Mouse (Mus musculus) brain, embryonic 14.5 days (tissue): ENCODE data around the gene Rtf2.

Source experiments
- CTCF ChIP-seq: fragments of 200-500 bp; IDR thresholded peaks from 2 replicates; pipeline ENCODE4 v1.5.1; 2012; ENCODE audit warnings: inconsistent platforms, mild to moderate bottlenecking, moderate library complexity, borderline replicate concordance; ENCODE audit not compliant: insufficient read depth, insufficient read length; ENCODE audit errors: extremely low read depth
- POLR2A ChIP-seq: fragments of 200-500 bp; IDR thresholded peaks from 2 replicates; pipeline ENCODE4 v1.6.1; 2012; ENCODE audit warnings: mild to moderate bottlenecking, inconsistent platforms, borderline replicate concordance; ENCODE audit not compliant: poor library complexity, insufficient read depth, insufficient read length, severe bottlenecking; ENCODE audit errors: extremely low read depth

- TF ChIP-seq POLR2A, result no peak
- no peak for TF ChIP-seq CTCF
Measured at GRCm38 (mm10) chr2:172484696-172485370, 44.5 kb downstream of the Rtf2 start.
